Mouse (Mus musculus) layer of hippocampus, adult 6 months (tissue): ENCODE results near the gene Shox2. TPM values are rescaled to one million over a fixed set of nuclear protein-coding genes. Genes with fewer than 3 reads are reported as not detected.

Experiments used
- long read RNA-seq, 2 experiments: library from polyadenylated mRNA; unstranded; transcript quantifications; one replicate each; pipeline ENCODE4 v2.0.0; 2019 to 2020
- polyA plus RNA-seq: library from polyadenylated mRNA; unstranded; fragments of <200 nt; fragmentation: Nextera tagmentation; gene quantifications from 2 replicates; pipeline ENCODE4 v1.2.3, GENCODE M21; 2021

Shox2 gene
- not detected in 2 replicates for polyA plus RNA-seq
- long read RNA-seq, experiment 1: 0 reads
- long read RNA-seq, experiment 2, transcript Shox2-201 (5 exons, 3,079 nt): minor isoform, 10 of 41 reads
- long read RNA-seq, experiment 2, transcript Shox2-203 (5 exons, 2,645 nt): major isoform, 12 of 41 reads
- long read RNA-seq, experiment 2, partial matches to known transcripts: 4 of 41 reads
- long read RNA-seq, experiment 2, other reads (novel, unspliced or antisense): 8 of 41 reads

DNA sequence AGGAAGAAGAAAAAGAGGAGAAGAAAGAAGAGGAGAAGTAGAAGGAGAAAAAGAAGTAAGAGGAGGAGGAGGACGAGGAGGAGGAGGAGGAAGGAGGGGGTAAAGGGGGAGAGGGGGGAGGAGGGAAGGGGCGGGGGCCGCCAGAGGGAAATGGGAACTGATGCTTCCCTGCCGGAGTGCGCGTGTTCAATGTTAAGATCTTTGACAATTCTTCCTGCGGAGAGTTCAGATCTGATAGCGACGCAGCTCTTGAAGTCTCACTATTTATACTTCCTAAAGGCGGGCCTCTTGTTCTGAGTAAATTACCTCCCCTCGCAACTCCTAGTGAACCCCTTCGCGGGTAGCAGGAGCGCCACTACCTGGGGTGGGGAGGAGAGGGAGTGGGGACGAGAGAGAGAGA lies at the start of gene Shox2:
Shox2 (minus strand) TSS at position 66 of the 400 bp plus-strand sequence.

DNA sequence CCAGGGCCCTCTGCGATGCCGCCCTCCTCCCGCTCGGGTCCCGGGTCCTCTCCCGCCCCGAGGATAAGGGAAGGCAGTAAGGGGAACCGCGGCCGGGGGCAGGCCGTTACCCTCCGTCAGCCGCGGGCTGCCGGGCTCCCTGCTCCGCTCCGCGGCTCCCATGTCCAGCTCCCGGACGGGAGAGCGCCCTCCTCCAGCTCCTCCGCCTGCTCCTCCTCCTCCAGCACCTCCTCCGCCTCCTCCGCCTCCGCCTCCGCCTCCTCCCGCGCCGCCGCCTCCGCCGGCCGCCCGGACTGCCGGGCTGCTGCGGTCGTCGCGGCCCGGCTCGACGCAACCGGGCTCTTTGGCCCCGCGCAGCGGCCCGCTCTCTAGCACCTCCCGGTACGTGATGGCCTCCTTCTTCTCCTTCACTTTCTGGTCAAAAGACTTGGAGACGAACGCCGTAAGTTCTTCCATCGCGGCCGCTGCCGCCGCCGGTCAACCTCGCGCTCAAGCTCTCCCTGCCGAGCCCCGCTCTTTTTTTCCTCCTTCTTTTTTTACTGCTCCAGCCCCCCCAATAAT lies 390 bp downstream of the Shox2 start, which contains the start of gene Rsrc1:
Rsrc1 (plus strand) TSS at position 290 of the 561 bp plus-strand sequence.

Other genes starting within 250 kb of the Shox2 start
- 27.1 and 29.3 TPM in 2 replicates for gene Rsrc1, start 381 bp downstream of the Shox2 start, polyA plus RNA-seq